Mouse (Mus musculus) G1E (cell line): Measurements from ENCODE around the gene Lrrfip1.

Experiments
- CTCF ChIP-seq: IDR thresholded peaks from 2 replicates; pipeline ENCODE4 v1.5.1; 2012; ENCODE audit warnings: low read depth, low read length, inconsistent platforms, mixed read lengths
- GATA1 ChIP-seq: IDR thresholded peaks from 2 replicates; pipeline ENCODE4 v1.6.1; 2012; ENCODE audit warnings: borderline replicate concordance, low read length, inconsistent platforms, mixed read lengths
- GATA2 ChIP-seq: IDR thresholded peaks from 2 replicates; pipeline ENCODE4 v1.6.1; 2012; ENCODE audit warnings: low read depth, low read length, inconsistent platforms, borderline replicate concordance
- POLR2AphosphoS5 ChIP-seq: IDR thresholded peaks from 2 replicates; pipeline ENCODE4 v1.6.1; 2012; ENCODE audit warnings: low read depth, low read length, inconsistent platforms; ENCODE audit not compliant: insufficient replicate concordance
- TAL1 ChIP-seq: conservative IDR thresholded peaks from 2 replicates; pipeline ENCODE4 v1.6.1; 2012; ENCODE audit warnings: low read depth, low read length, inconsistent platforms, mixed read lengths

DNA sequence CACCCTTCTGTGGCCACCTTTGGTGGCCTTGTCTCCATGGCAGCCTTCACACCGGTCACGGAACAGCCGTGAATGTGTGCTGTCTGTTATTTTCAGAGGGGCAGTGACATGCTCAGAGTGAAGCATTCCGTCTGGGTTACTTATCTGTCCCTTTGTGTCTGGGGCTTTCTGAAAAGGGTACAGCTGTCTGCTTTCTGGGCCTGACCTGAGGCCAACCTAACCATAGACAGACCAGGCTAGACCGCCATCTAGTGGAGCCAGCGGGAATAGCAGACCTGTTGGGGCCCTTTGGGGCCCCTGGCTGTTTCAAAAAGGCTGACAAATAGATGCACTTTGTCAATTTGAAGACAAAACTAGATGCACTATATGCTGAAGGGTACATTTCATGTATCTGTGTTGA is 100.3 kb downstream of the Lrrfip1 start:
- TF ChIP-seq CTCF (no peak), GATA1 (no peak), TAL1 (no peak), GATA2 (no peak), POLR2AphosphoS5 (no peak)
